Mouse (Mus musculus): Measurements from ENCODE around the gene Dgcr2.

- no peak for TF ChIP-seq CHD2 (IDR thresholded peaks at IDR 0.05; ENCODE audit: low read depth, low read length)
- TF ChIP-seq ZC3H11A (IDR thresholded peaks at IDR 0.05; ENCODE audit: borderline replicate concordance, low read depth, low read length), result no peak
- TF ChIP-seq ZNF384 (IDR thresholded peaks at IDR 0.05; ENCODE audit: low read depth, low read length), result no peak
Measured at GRCm38 (mm10) chr16:17802839-17803674, 95.3 kb downstream of the Dgcr2 start.
